Mouse (Mus musculus): Measurements from ENCODE around the gene Psmg4.

GRCm38 (mm10) chr13:34128276-34129114 lies 34.3 kb upstream of the Psmg4 start:
- TF ChIP-seq CTCF (conservative IDR thresholded peaks at IDR 0.05; ENCODE audit: low read length) (no peak), NANOG (IDR thresholded peaks at IDR 0.05; ENCODE audit: borderline replicate concordance, low read length) (no peak)
